Mouse (Mus musculus) natural killer cell, adult 2 months (primary cell): ENCODE data around the gene Foxj1.

Source experiments
- DNase-seq, 2 experiments: peaks; one replicate each; pipeline ENCODE4 v3.0.0; 2022; ENCODE audit warnings: low spot score in 2 of 2

The Foxj1 gene

GRCm38 (mm10) chr11:116342069-116342791 is 7.0 kb upstream of the Foxj1 start:
- no peak for DNase-seq

GRCm38 (mm10) chr11:116337531-116337930 is 2.3 kb upstream of the Foxj1 start:
- DNase-seq: no peak

GRCm38 (mm10) chr11:116337000-116337399 is 1.8 kb upstream of the Foxj1 start:
- DNase-seq: no peak

GRCm38 (mm10) chr11:116336393-116336792 is 1.2 kb upstream of the Foxj1 start:
- no peak for DNase-seq

- DNase-seq: no peak
Measured at GRCm38 (mm10) chr11:116334417-116334782, 799 bp downstream of the Foxj1 start.

GRCm38 (mm10) chr11:116333526-116334416 is 1.4 kb downstream of the Foxj1 start:
- peak in 1 of 2 experiments; percentile 6 for DNase-seq

- no peak for DNase-seq
Measured at GRCm38 (mm10) chr11:116332983-116333270, 2.3 kb downstream of the Foxj1 start.

- DNase-seq: no peak
Measured at GRCm38 (mm10) chr11:116332232-116332982, 2.8 kb downstream of the Foxj1 start.

GRCm38 (mm10) chr11:116330211-116330518 is 5.0 kb downstream of the Foxj1 start:
- no peak for DNase-seq

GRCm38 (mm10) chr11:116329314-116330210 is 5.6 kb downstream of the Foxj1 start:
- no peak for DNase-seq

GRCm38 (mm10) chr11:116326963-116327603 is 8.1 kb downstream of the Foxj1 start:
- DNase-seq: no peak

- DNase-seq: peak; percentile 81 to 87
Measured at GRCm38 (mm10) chr11:116318719-116319659, 16.2 kb downstream of the Foxj1 start.

GRCm38 (mm10) chr11:116312359-116312758 is 22.8 kb downstream of the Foxj1 start:
- DNase-seq: no peak

GRCm38 (mm10) chr11:116311169-116311568 is 24.0 kb downstream of the Foxj1 start:
- no peak for DNase-seq

GRCm38 (mm10) chr11:116309601-116310000 is 25.6 kb downstream of the Foxj1 start:
- no peak for DNase-seq

GRCm38 (mm10) chr11:116307762-116308531 is 27.3 kb downstream of the Foxj1 start:
- DNase-seq: no peak

- DNase-seq: no peak
Measured at GRCm38 (mm10) chr11:116307019-116307725, 28.0 kb downstream of the Foxj1 start, which contains the start of gene Exoc7. Gene Exoc7 (minus strand): TSS chr11:116307233.
